Mouse (Mus musculus): ENCODE results near the gene Xrcc5. TPM values are rescaled to one million over a fixed set of nuclear protein-coding genes. Genes with fewer than 3 reads are reported as not detected.

Gene Xrcc5
- total and polyA plus RNA-seq, 3 experiments, result 53.4 to 83.5 (median 60.3) TPM

DNA sequence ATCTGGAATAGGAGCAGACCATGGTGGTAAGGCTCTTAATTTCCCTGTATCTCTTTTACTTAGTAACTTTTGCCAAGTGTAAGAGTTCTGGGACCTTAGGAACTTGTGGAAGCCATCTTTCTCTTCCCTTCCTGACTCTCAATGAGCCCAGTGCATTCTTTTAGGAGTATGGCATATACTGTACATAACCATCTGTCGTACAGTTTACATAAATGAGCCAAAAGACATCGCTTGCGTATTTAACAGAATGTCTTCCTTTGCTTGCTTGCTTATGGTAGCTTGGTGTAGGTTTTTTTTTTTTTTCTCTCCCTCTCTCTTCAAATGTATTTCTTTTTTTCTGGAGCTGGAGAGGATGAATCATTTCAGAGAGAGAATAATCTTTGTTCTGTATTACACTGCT is 65.7 kb downstream of the Xrcc5 start:
- TF ChIP-seq NRF1 (IDR thresholded peaks at IDR 0.05; ENCODE audit: low read depth, low read length) (no peak), SIN3A (IDR thresholded peaks at IDR 0.05; ENCODE audit: low read length) (no peak), SMC3 (IDR thresholded peaks at IDR 0.05; ENCODE audit: low read depth, low read length) (no peak), TCF12 (IDR thresholded peaks at IDR 0.05; ENCODE audit: low read depth, low read length) (no peak), JUND (conservative IDR thresholded peaks at IDR 0.05; ENCODE audit: low read depth, low read length) (no peak), MEF2A (IDR thresholded peaks at IDR 0.05; ENCODE audit: borderline replicate concordance, low read depth, low read length) (no peak), JUN (IDR thresholded peaks at IDR 0.05; ENCODE audit: insufficient read depth, low read depth, low read length) (no peak), ZKSCAN1 (IDR thresholded peaks at IDR 0.05; ENCODE audit: borderline replicate concordance, low read depth, low read length) (no peak), PAX5 (IDR thresholded peaks at IDR 0.05; ENCODE audit: low read length) (no peak), MAX (IDR thresholded peaks at IDR 0.05; ENCODE audit: low read length) (no peak)
- Histone ChIP-seq H3K4me1 (ENCODE audit: control insufficient read depth in 1 of 2, insufficient read depth in 2 of 2) (no peaks in the 10 kb centered on the region), H3K27me3 (replicated peaks) (no peaks in the 10 kb centered on the region), H3K4me3 (replicated peaks in 1 of 3; ENCODE audit: low read depth in 2 of 3, low read length in 2 of 3, poor library complexity in 1 of 3) (no peak overlapping the region), H3K27ac (ENCODE audit: insufficient read depth, low read depth) (no peak overlapping the region), H3K36me3 (replicated peaks in 1 of 2; ENCODE audit: control insufficient read depth in 1 of 2, insufficient read depth in 1 of 2, low read length in 1 of 2) (peaks cover 18 to 72% of the 10 kb centered on the region in 2 experiments), H3K4me2 (ENCODE audit: insufficient read depth, low read depth, poor library complexity, severe bottlenecking) (no peak overlapping the region), H3K9ac (ENCODE audit: insufficient read depth, low read depth) (no peak overlapping the region), H3K79me2 (replicated peaks; ENCODE audit: control insufficient read depth, extremely low read depth, insufficient read depth, poor library complexity, severe bottlenecking) (no peaks in the 10 kb centered on the region), H3K9me3 (replicated peaks; ENCODE audit: low read length) (peaks cover 2% of the 10 kb centered on the region)
- in situ Hi-C loops (cut with MboI; ENCODE audit: low pct_ligation_motif_present, low pct_unique_long_range_greater_than_20kb, low sequenced_read_pairs) (no loop called here), dilution Hi-C loops (cut with MboI; ENCODE audit: extremely low pct_ligation_motif_present, extremely low pct_unique_long_range_greater_than_20kb, low sequenced_read_pairs) (no loop called here)
- no peak for DNase-seq (ENCODE audit: extremely low read depth)

DNA sequence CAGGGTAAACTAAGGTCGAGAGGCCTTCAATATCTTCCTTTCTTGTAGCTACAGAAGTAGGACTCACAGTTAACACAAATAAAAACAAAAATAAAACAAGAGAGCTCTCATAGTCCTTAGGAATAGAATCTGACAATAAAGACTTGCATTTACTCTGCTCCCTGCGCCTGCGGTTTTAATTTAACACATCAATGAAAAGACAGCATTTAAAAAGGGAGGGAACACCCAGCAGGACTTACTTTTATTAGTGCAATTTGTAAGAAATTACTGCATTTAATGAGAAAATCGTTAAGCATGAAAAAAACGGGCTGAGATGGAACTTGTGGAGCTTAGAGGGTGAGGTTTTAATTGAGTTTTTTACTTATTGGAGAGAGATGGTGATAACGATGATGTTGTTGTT is 66.4 kb downstream of the Xrcc5 start:
- TF ChIP-seq RCOR1 (conservative IDR thresholded peaks at IDR 0.05; ENCODE audit: low read depth, low read length) (no peak), ZMIZ1 (IDR thresholded peaks at IDR 0.05; ENCODE audit: low read depth, low read length) (no peak), JUN (IDR thresholded peaks at IDR 0.05; ENCODE audit: insufficient read depth, low read depth, low read length) (no peak), NRF1 (IDR thresholded peaks at IDR 0.05; ENCODE audit: low read depth, low read length) (no peak), MEF2A (IDR thresholded peaks at IDR 0.05; ENCODE audit: borderline replicate concordance, low read depth, low read length) (no peak), ZC3H11A (IDR thresholded peaks at IDR 0.05; ENCODE audit: low read depth, low read length) (no peak), USF1 (IDR thresholded peaks at IDR 0.05; ENCODE audit: low read depth, low read length) (no peak)
- in situ Hi-C loops (cut with MboI; ENCODE audit: low pct_ligation_motif_present, low pct_unique_long_range_greater_than_20kb, low sequenced_read_pairs) (no loop called here), dilution Hi-C loops (cut with MboI; ENCODE audit: extremely low pct_ligation_motif_present, extremely low pct_unique_long_range_greater_than_20kb, low sequenced_read_pairs) (no loop called here)
- Histone ChIP-seq H3K79me2 (replicated peaks; ENCODE audit: control insufficient read depth, extremely low read depth, insufficient read depth, poor library complexity, severe bottlenecking) (no peaks in the 10 kb centered on the region), H3K4me3 (replicated peaks in 1 of 3; ENCODE audit: low read depth in 2 of 3, low read length in 2 of 3, poor library complexity in 1 of 3) (no peak overlapping the region), H3K27ac (ENCODE audit: insufficient read depth, low read depth) (no peak overlapping the region), H3K9me3 (replicated peaks; ENCODE audit: low read length) (peaks cover 2% of the 10 kb centered on the region), H3K9ac (ENCODE audit: insufficient read depth, low read depth) (no peak overlapping the region), H3K4me2 (ENCODE audit: insufficient read depth, low read depth, poor library complexity, severe bottlenecking) (no peak overlapping the region), H3K27me3 (replicated peaks) (no peaks in the 10 kb centered on the region), H3K4me1 (ENCODE audit: control insufficient read depth in 1 of 2, insufficient read depth in 2 of 2) (no peaks in the 10 kb centered on the region), H3K36me3 (replicated peaks in 1 of 2; ENCODE audit: control insufficient read depth in 1 of 2, insufficient read depth in 1 of 2, low read length in 1 of 2) (peaks cover 14 to 74% of the 10 kb centered on the region in 2 experiments)
- no peak for DNase-seq (ENCODE audit: extremely low read depth)
